Mouse (Mus musculus) spleen, adult 2 months (tissue): ENCODE data around the gene Mettl27.

Experiments used
- CTCF ChIP-seq: fragments of 200-500 bp; IDR thresholded peaks from 2 replicates; pipeline ENCODE4 v1.5.1; 2011; ENCODE audit warnings: mild to moderate bottlenecking, inconsistent platforms; ENCODE audit not compliant: insufficient read depth, insufficient read length, insufficient replicate concordance; ENCODE audit errors: extremely low read depth
- POLR2A ChIP-seq: fragments of 200-500 bp; IDR thresholded peaks from 2 replicates; pipeline ENCODE4 v1.6.1; 2011; ENCODE audit warnings: low read depth, low read length, inconsistent platforms

- TF ChIP-seq CTCF (no peak), POLR2A (no peak)
Observed at GRCm38 (mm10) chr5:134906633-134907032, 25.5 kb upstream of the Mettl27 start, which contains the start of gene Tmem270.
